Comparison of ENCODE assay signal across 16 mouse cellular contexts in the genomic region with DNA sequence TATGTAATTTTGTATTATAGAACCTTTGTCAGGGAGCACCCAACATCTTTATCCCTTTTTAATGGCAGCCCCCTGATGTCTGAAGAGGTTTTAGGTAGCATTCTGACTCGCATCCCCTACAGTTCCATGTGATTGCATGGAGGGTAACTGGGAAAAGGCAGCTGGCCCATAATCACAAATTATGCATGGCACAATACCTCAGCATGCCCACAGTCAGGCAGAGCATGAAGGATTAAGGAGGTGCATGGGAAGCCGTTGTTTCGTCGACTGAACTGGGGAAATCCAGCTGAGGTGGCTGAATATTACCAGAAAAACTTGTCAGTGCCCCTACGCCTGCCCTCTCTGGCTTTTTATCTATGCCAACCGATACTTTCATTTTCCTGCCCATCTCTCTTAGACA.
DNase-seq lines count a peak whose midpoint lies in the region; ATAC-seq and TF ChIP-seq lines count a peak whose summit lies in the region.
"Had no signal": no experiment of that assay in that cellular context is flagged by ENCODE, and none has a peak within 500 bp of the region (broad histone marks: within the 10 kb centered on the region; RNA-seq: fewer than 3 reads in every experiment).

No protein-coding gene starts in this region.

- no peaks in the 10 kb centered on the region for H3K27me3 ChIP-seq in hindbrain, embryonic 16.5 days (replicated peaks; ENCODE audit: control insufficient read depth, insufficient read depth, low read length)
- no peaks in the 10 kb centered on the region for H3K27me3 ChIP-seq in midbrain, embryonic 16.5 days (ENCODE audit: control insufficient read depth, insufficient read depth, low read depth, low read length)
- H3K27me3 ChIP-seq in stomach, postnatal 0 days (ENCODE audit: control insufficient read depth, insufficient read depth, low read length): no peaks in the 10 kb centered on the region
- H3K27me3 ChIP-seq: heart, embryonic 15.5 days; limb, embryonic 15.5 days had no signal

- WGBS in hindbrain, embryonic 16.5 days: 30% methylated on average over 6 of the region's 6 CpGs
- 26% methylated on average over 6 of the region's 6 CpGs for WGBS in midbrain, embryonic 16.5 days
- 81% methylated on average over 6 of the region's 6 CpGs for WGBS in stomach, postnatal 0 days

- no peak for TF ChIP-seq CTCF in brain, embryonic 14.5 days (IDR thresholded peaks at IDR 0.05; ENCODE audit: borderline replicate concordance, extremely low read depth, insufficient read depth, insufficient read length)
- TF ChIP-seq CTCF in stomach, postnatal 0 days (IDR thresholded peaks at IDR 0.05; ENCODE audit: low read depth): no peak

- H3K9me3 ChIP-seq in hindbrain, embryonic 16.5 days (ENCODE audit: control insufficient read depth, low read length): no peaks in the 10 kb centered on the region
- H3K9me3 ChIP-seq in midbrain, embryonic 16.5 days (replicated peaks; ENCODE audit: control insufficient read depth, low read length, poor library complexity, severe bottlenecking): no peaks in the 10 kb centered on the region
- no peaks in the 10 kb centered on the region for H3K9me3 ChIP-seq in stomach, postnatal 0 days (ENCODE audit: control insufficient read depth, low read length)
- H3K9me3 ChIP-seq: heart, embryonic 15.5 days; limb, embryonic 15.5 days had no signal

- H3K4me3 ChIP-seq in hindbrain, embryonic 16.5 days (ENCODE audit: low read length): no peak overlapping the region
- H3K4me3 ChIP-seq in midbrain, embryonic 16.5 days (ENCODE audit: low read depth, low read length): no peak overlapping the region
- H3K4me3 ChIP-seq in stomach, postnatal 0 days (ENCODE audit: low read depth, low read length): no peak overlapping the region
- H3K4me3 ChIP-seq: heart, adult 2 months; heart, embryonic 15.5 days; limb, embryonic 15.5 days had no signal

- DNase-seq in cerebellum, postnatal 10 days: peak; percentile 45 to 60
- no peak for DNase-seq in cerebellum, postnatal 25 days
- peak; percentile 81 for DNase-seq in brain, embryonic 14.5 days (ENCODE audit: low read depth)
- DNase-seq in layer of hippocampus, postnatal 14 days (ENCODE audit: low spot score in 2 of 2): no peak
- no peak for DNase-seq in stomach, postnatal 0 days (ENCODE audit: low spot score)
- DNase-seq in spleen, postnatal 10 days (ENCODE audit: low spot score in 2 of 2): no peak
- DNase-seq: cerebellum, adult 9-10 months; gastrocnemius, postnatal 14 days; heart, adult 2 months; liver, postnatal 0 days had no signal

- peaks cover 11% of the 10 kb centered on the region for H3K4me1 ChIP-seq in hindbrain, embryonic 16.5 days (ENCODE audit: control insufficient read depth, insufficient read depth, low read depth, low read length)
- H3K4me1 ChIP-seq in midbrain, embryonic 16.5 days (ENCODE audit: control insufficient read depth, insufficient read depth, low read length): peaks cover 7% of the 10 kb centered on the region
- H3K4me1 ChIP-seq in stomach, postnatal 0 days (replicated peaks; ENCODE audit: control insufficient read depth, insufficient read depth): no peaks in the 10 kb centered on the region
- H3K4me1 ChIP-seq: heart, embryonic 15.5 days; limb, embryonic 15.5 days had no signal

- no peak for TF ChIP-seq POLR2A in brain, embryonic 14.5 days (IDR thresholded peaks at IDR 0.05; ENCODE audit: borderline replicate concordance, extremely low read depth, insufficient read depth, insufficient read length, poor library complexity, severe bottlenecking)

- no peaks in the 10 kb centered on the region for H3K36me3 ChIP-seq in hindbrain, embryonic 16.5 days (ENCODE audit: control insufficient read depth, insufficient read depth, low read length)
- H3K36me3 ChIP-seq in midbrain, embryonic 16.5 days (ENCODE audit: control insufficient read depth, insufficient read depth, low read length): no peaks in the 10 kb centered on the region
- H3K36me3 ChIP-seq in stomach, postnatal 0 days (ENCODE audit: control insufficient read depth, insufficient read depth, low read length): no peaks in the 10 kb centered on the region
- H3K36me3 ChIP-seq: heart, embryonic 15.5 days; limb, embryonic 15.5 days had no signal

- no peak for TF ChIP-seq EP300 in stomach, postnatal 0 days (optimal IDR thresholded peaks at IDR 0.05)

- no peak overlapping the region for H3K9ac ChIP-seq in hindbrain, embryonic 16.5 days (ENCODE audit: low read depth, low read length)
- H3K9ac ChIP-seq in midbrain, embryonic 16.5 days (ENCODE audit: low read depth, low read length): no peak overlapping the region
- no peak overlapping the region for H3K9ac ChIP-seq in stomach, postnatal 0 days (ENCODE audit: low read length)
- H3K9ac ChIP-seq: heart, embryonic 15.5 days; limb, embryonic 15.5 days; liver, postnatal 0 days had no signal

- H3K27ac ChIP-seq in hindbrain, embryonic 16.5 days (ENCODE audit: low read depth, low read length): no peak overlapping the region
- H3K27ac ChIP-seq in midbrain, embryonic 16.5 days (ENCODE audit: low read length): no peak overlapping the region
- no peak overlapping the region for H3K27ac ChIP-seq in stomach, postnatal 0 days (replicated peaks)
- H3K27ac ChIP-seq: heart, adult 2 months; heart, embryonic 15.5 days; kidney, postnatal 0 days; limb, embryonic 15.5 days had no signal

- ATAC-seq in hindbrain, embryonic 16.5 days: peak; percentile 71; the same call in 1 of the 2 replicates
- peak; percentile 58; the same call in 1 of the 2 replicates for ATAC-seq in midbrain, embryonic 16.5 days
- no peak for ATAC-seq in stomach, postnatal 0 days (ENCODE audit: low FRiP score, low TSS enrichment)
- ATAC-seq: intestine, postnatal 0 days; liver, postnatal 0 days had no signal

- no peak overlapping the region for H3K4me2 ChIP-seq in hindbrain, embryonic 16.5 days (ENCODE audit: low read length)
- H3K4me2 ChIP-seq in midbrain, embryonic 16.5 days (ENCODE audit: low read length): no peak overlapping the region
- no peak overlapping the region for H3K4me2 ChIP-seq in stomach, postnatal 0 days (replicated peaks; ENCODE audit: low read depth)
- H3K4me2 ChIP-seq: heart, embryonic 15.5 days; limb, embryonic 15.5 days had no signal

Comparison
In these comparisons a context has a peak if more than half of its experiments do, and no peak if none do; other contexts are left out.
1. DNase-seq: peak in cerebellum, postnatal 10 days (2 of 2) and brain, embryonic 14.5 days (single experiment); none in cerebellum, postnatal 25 days (0 of 2), layer of hippocampus, postnatal 14 days (0 of 2), stomach, postnatal 0 days (single experiment) and spleen, postnatal 10 days (0 of 2).